Mouse (Mus musculus) limb, embryonic 11.5 days (tissue): ENCODE measurements around the gene Cpeb2. TPM values are rescaled to one million over a fixed set of nuclear protein-coding genes. Genes with fewer than 3 reads are reported as not detected.

Experiments
- ATAC-seq: fragments of 200-750 bp; cut with Nextera tagmentation; 2 replicates; pipeline ENCODE4 v1.8.0; 2017; ENCODE audit warnings: low read depth; ENCODE audit not compliant: insufficient number of reproducible peaks, low FRiP score, low TSS enrichment
- DNase-seq: peaks from one replicate; pipeline ENCODE4 v3.0.0-alpha.2; 2015; ENCODE audit warnings: low spot score
- H3K27ac ChIP-seq: fragments of 300-500 bp; sonication (generic); replicated peaks from 2 replicates; pipeline ENCODE4 v1.5.1; 2014; ENCODE audit warnings: low read depth, mild to moderate bottlenecking, low read length
- H3K27me3 ChIP-seq: fragments of 300-500 bp; sonication (generic); 2 replicates; pipeline ENCODE4 v1.6.1; 2014; ENCODE audit warnings: mild to moderate bottlenecking, low read length, mixed read lengths; ENCODE audit not compliant: control insufficient read depth, insufficient read depth
- H3K36me3 ChIP-seq: fragments of 300-500 bp; sonication (generic); 2 replicates; pipeline ENCODE4 v1.6.1; 2014; ENCODE audit warnings: mild to moderate bottlenecking, low read length, moderate library complexity, mixed read lengths; ENCODE audit not compliant: control insufficient read depth, insufficient read depth
- H3K4me1 ChIP-seq: fragments of 300-500 bp; sonication (generic); 2 replicates; pipeline ENCODE4 v1.6.1; 2014; ENCODE audit warnings: low read length, mixed read lengths; ENCODE audit not compliant: control insufficient read depth, insufficient read depth
- H3K4me2 ChIP-seq: fragments of 300-500 bp; sonication (generic); 2 replicates; pipeline ENCODE4 v1.6.1; 2014; ENCODE audit warnings: low read depth, mild to moderate bottlenecking, moderate library complexity; ENCODE audit not compliant: severe bottlenecking
- H3K4me3 ChIP-seq: fragments of 300-500 bp; sonication (generic); 2 replicates; pipeline ENCODE4 v1.5.1; 2014; ENCODE audit warnings: low read depth, low read length
- H3K9ac ChIP-seq: fragments of 300-500 bp; sonication (generic); 2 replicates; pipeline ENCODE4 v1.6.1; 2014; ENCODE audit warnings: mild to moderate bottlenecking, low read length
- H3K9me3 ChIP-seq: fragments of 300-500 bp; sonication (generic); 2 replicates; pipeline ENCODE4 v1.6.1; 2016; ENCODE audit warnings: low read length; ENCODE audit not compliant: control insufficient read depth
- WGBS: fragments of 180-500 bp; shearing (Covaris S2); extraction: QIAGEN DNeasy Blood & Tissue Kit; methylation state at CpG from one replicate; pipeline ENCODE4 v1.1.7; 2014; 5-methylcytosine and 5-hydroxymethylcytosine counted together
- polyA plus RNA-seq: library from polyadenylated mRNA; unstranded; fragments of >200 nt; fragmentation: Nextera tagmentation; extraction: Ambion mirVana; gene quantifications from 2 replicates; pipeline ENCODE4 v1.2.1, GENCODE M21; 2014

Gene Cpeb2
- polyA plus RNA-seq = 0.56 and 1.2 TPM in 2 replicates

- under 1% methylated on average over 65 of the region's 89 CpGs for WGBS
- DNase-seq (peak; percentile 93), ATAC-seq (peak; percentile 97)
- Histone ChIP-seq H3K4me2 (peak within 1 kb of the TSS; percentile 99), H3K9me3 (no peaks in the 10 kb centered on the region), H3K27ac (peak within 1 kb of the TSS; percentile 58; the same call in 1 of the 2 replicates), H3K9ac (peak within 1 kb of the TSS; percentile 81), H3K4me1 (no peaks in the 10 kb centered on the region), H3K4me3 (peak within 1 kb of the TSS; percentile 84), H3K36me3 (no peaks in the 10 kb centered on the region), H3K27me3 (no peaks in the 10 kb centered on the region)
Measured at GRCm38 (mm10) chr5:43232480-43233315, at the start of gene Cpeb2. Gene Cpeb2 (plus strand): TSS chr5:43233170.

GRCm38 (mm10) chr5:43183556-43183955 is 49.4 kb upstream of the Cpeb2 start:
- Histone ChIP-seq H3K36me3 (no peaks in the 10 kb centered on the region), H3K4me1 (no peaks in the 10 kb centered on the region), H3K9ac (no peak overlapping the region), H3K27me3 (no peaks in the 10 kb centered on the region), H3K4me2 (no peak overlapping the region), H3K4me3 (no peak overlapping the region), H3K27ac (no peak overlapping the region), H3K9me3 (no peaks in the 10 kb centered on the region)
- DNase-seq (no peak), ATAC-seq (no peak)

GRCm38 (mm10) chr5:43184834-43185233 is 48.1 kb upstream of the Cpeb2 start:
- WGBS = 72% methylated on average over 3 of the region's 3 CpGs
- Histone ChIP-seq H3K9ac (no peak overlapping the region), H3K4me2 (no peak overlapping the region), H3K36me3 (no peaks in the 10 kb centered on the region), H3K27me3 (no peaks in the 10 kb centered on the region), H3K4me1 (no peaks in the 10 kb centered on the region), H3K4me3 (no peak overlapping the region), H3K9me3 (no peaks in the 10 kb centered on the region), H3K27ac (no peak overlapping the region)
- DNase-seq (no peak), ATAC-seq (no peak)

- H3K27ac ChIP-seq = no peak overlapping the region
- no peak overlapping the region for H3K4me3 ChIP-seq
- no peaks in the 10 kb centered on the region for H3K36me3 ChIP-seq
- H3K27me3 ChIP-seq = no peaks in the 10 kb centered on the region
- no peaks in the 10 kb centered on the region for H3K9me3 ChIP-seq
- H3K9ac ChIP-seq = no peak overlapping the region
- DNase-seq (no peak), ATAC-seq (no peak)
- H3K4me2 ChIP-seq = no peak overlapping the region
- H3K4me1 ChIP-seq = no peaks in the 10 kb centered on the region
- 86% methylated on average over 3 of the region's 3 CpGs for WGBS
Measured at GRCm38 (mm10) chr5:43185478-43185877, 47.5 kb upstream of the Cpeb2 start.

GRCm38 (mm10) chr5:43200686-43201085 is 32.3 kb upstream of the Cpeb2 start:
- no peak overlapping the region for H3K4me2 ChIP-seq
- H3K4me3 ChIP-seq = no peak overlapping the region
- no peaks in the 10 kb centered on the region for H3K36me3 ChIP-seq
- no peak overlapping the region for H3K9ac ChIP-seq
- H3K9me3 ChIP-seq = no peaks in the 10 kb centered on the region
- no peak for DNase-seq
- WGBS = 85% methylated on average over 4 of the region's 4 CpGs
- no peaks in the 10 kb centered on the region for H3K27me3 ChIP-seq
- H3K27ac ChIP-seq = no peak overlapping the region
- no peaks in the 10 kb centered on the region for H3K4me1 ChIP-seq
- ATAC-seq = no peak

GRCm38 (mm10) chr5:43206495-43207053 is 26.4 kb upstream of the Cpeb2 start:
- no peak overlapping the region for H3K4me2 ChIP-seq
- no peaks in the 10 kb centered on the region for H3K27me3 ChIP-seq
- no peak overlapping the region for H3K9ac ChIP-seq
- no peaks in the 10 kb centered on the region for H3K4me1 ChIP-seq
- no peaks in the 10 kb centered on the region for H3K36me3 ChIP-seq
- no peak overlapping the region for H3K27ac ChIP-seq
- DNase-seq = no peak
- no peak for ATAC-seq
- WGBS = 88% methylated on average over 6 of the region's 6 CpGs
- H3K9me3 ChIP-seq = no peaks in the 10 kb centered on the region
- no peak overlapping the region for H3K4me3 ChIP-seq

- Histone ChIP-seq H3K4me3 (no peak overlapping the region), H3K9ac (no peak overlapping the region), H3K9me3 (no peaks in the 10 kb centered on the region), H3K27ac (no peak overlapping the region), H3K4me1 (no peaks in the 10 kb centered on the region), H3K36me3 (no peaks in the 10 kb centered on the region), H3K4me2 (no peak overlapping the region), H3K27me3 (no peaks in the 10 kb centered on the region)
- no peak for DNase-seq
- no peak for ATAC-seq
- WGBS = 62% methylated on average over 4 of the region's 4 CpGs
Measured at GRCm38 (mm10) chr5:43217468-43217867, 15.5 kb upstream of the Cpeb2 start.

- DNase-seq = no peak
- Histone ChIP-seq H3K9ac (no peak overlapping the region), H3K36me3 (no peaks in the 10 kb centered on the region), H3K4me1 (no peaks in the 10 kb centered on the region), H3K4me2 (no peak overlapping the region), H3K4me3 (no peak overlapping the region), H3K27me3 (no peaks in the 10 kb centered on the region), H3K9me3 (no peaks in the 10 kb centered on the region), H3K27ac (no peak overlapping the region)
- ATAC-seq = no peak
- 78% methylated on average over 10 of the region's 10 CpGs for WGBS
Measured at GRCm38 (mm10) chr5:43217987-43218846, 14.8 kb upstream of the Cpeb2 start.
